Mouse (Mus musculus) gastrocnemius, postnatal 14 days (tissue): Measurements from ENCODE around the gene Olfr649. TPM values are rescaled to one million over a fixed set of nuclear protein-coding genes. Genes with fewer than 3 reads are reported as not detected.

Experiments used
- total RNA-seq, 2 experiments: library from RNA; stranded (reverse); gene quantifications; 2 replicates each; pipeline ENCODE4 v1.2.3; 2021

Olfr649 gene
- total RNA-seq, 2 experiments from 2014 or later: not detected

Other genes starting within 250 kb of the Olfr649 start
- not detected for gene Olfr635, start 224.8 kb downstream of the Olfr649 start, total RNA-seq
- gene Olfr638, start 197.2 kb downstream of the Olfr649 start, total RNA-seq: not detected
- gene Olfr639, start 178.7 kb downstream of the Olfr649 start, total RNA-seq: not detected
- not detected for gene Olfr640, start 170.4 kb downstream of the Olfr649 start, total RNA-seq
- not detected for gene Olfr641, start 160.5 kb downstream of the Olfr649 start, total RNA-seq
- not detected for gene Olfr642, start 143.3 kb downstream of the Olfr649 start, total RNA-seq
- not detected for gene 4930516K23Rik, start 134.5 kb downstream of the Olfr649 start, total RNA-seq
- gene Olfr644, start 124.1 kb downstream of the Olfr649 start, total RNA-seq: not detected
- gene Olfr645, start 110.5 kb downstream of the Olfr649 start, total RNA-seq: not detected
- not detected for gene Olfr646, start 91.1 kb downstream of the Olfr649 start, total RNA-seq
- gene Ubqln5, start 66.2 kb downstream of the Olfr649 start, total RNA-seq: not detected
- not detected for gene Olfr643, start 58.6 kb downstream of the Olfr649 start, total RNA-seq
- not detected for gene Ubqln3, start 52.7 kb downstream of the Olfr649 start, total RNA-seq
- gene Ubqlnl, start 45.4 kb downstream of the Olfr649 start, total RNA-seq: not detected
- not detected for gene Olfm5, start 31.2 kb downstream of the Olfr649 start, total RNA-seq
- gene Olfr648, start 12.6 kb downstream of the Olfr649 start, total RNA-seq: not detected
- under 1 TPM; 0.18 to 0.31 TPM for gene Trim6, start 22.8 kb upstream of the Olfr649 start, total RNA-seq
- gene Trim34a, start 48.5 kb upstream of the Olfr649 start, total RNA-seq: 1 to 10 TPM; 1.1 to 1.4 TPM
- gene Trim5, start 92.1 kb upstream of the Olfr649 start, total RNA-seq: under 1 TPM; 0.55 to 0.62 TPM
- gene Trim12a, start 119.5 kb upstream of the Olfr649 start, total RNA-seq: 1 to 10 TPM; 2.5 TPM
- gene Trim34b, start 133.5 kb upstream of the Olfr649 start, total RNA-seq: under 1 TPM; 0.14 to 0.24 TPM
- 1 to 10 TPM; 2.1 TPM for gene Trim12c, start 157.4 kb upstream of the Olfr649 start, total RNA-seq
- gene Trim30b, start 173.9 kb upstream of the Olfr649 start, total RNA-seq: not detected
- under 1 TPM in 1 of 2 experiments, not detected in 1; 0.16 TPM for gene Trim30c, start 204.9 kb upstream of the Olfr649 start, total RNA-seq